Mouse (Mus musculus): ENCODE data around the gene Gm10490.
"Not testable (repeated sequence)": the region's sequence is repeated elsewhere in the genome, so short reads cannot be mapped to it uniquely, and the experiment has no call there.

Gene Gm10490

DNA sequence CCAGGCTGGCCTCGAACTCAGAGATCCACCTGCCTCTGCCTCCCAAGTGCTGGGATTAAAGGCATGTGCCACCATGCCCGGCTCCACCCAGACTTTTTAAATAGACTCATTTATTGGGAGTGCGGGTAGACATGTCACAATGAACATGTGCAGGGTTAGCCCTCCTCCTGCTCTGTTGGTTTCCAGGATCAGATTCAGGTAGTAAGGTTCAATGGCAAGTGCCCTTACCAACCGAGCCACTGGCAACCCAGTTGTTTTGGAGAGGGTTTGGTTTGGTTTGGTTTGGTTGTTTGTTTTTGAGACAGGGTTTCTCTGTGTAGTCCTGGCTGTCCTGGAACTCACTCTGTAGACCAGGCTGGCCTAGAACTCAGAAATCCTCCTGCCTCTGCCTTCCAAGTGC lies at the start of gene Gm10490:
TSS of gene Gm10490 (plus strand) at position 301 of the 400 bp plus-strand sequence.
- not testable (repeated sequence) for DNase-seq (ENCODE audit: low spot score)

DNA sequence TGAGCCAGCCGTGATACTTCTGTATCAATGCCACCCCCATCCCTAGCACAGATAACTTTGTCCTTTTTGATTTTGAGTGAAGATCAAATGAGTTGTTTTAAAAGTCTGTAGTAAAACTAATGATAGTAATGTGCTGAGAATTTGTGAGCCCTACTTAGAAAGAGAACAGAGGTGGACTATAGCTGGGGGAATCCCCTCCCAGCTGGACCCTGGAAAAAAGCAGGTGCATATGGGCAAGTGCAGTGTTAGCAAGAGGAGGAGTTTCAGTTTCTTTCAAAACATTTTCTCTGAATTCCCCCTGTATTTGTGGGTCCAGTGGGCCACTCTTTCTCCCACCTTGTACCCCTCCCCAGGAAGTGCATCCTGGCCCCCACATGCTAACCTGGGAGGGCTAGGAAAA lies 46.2 kb upstream of the Gm10490 start:
- no peak for DNase-seq (ENCODE audit: low spot score)

DNA sequence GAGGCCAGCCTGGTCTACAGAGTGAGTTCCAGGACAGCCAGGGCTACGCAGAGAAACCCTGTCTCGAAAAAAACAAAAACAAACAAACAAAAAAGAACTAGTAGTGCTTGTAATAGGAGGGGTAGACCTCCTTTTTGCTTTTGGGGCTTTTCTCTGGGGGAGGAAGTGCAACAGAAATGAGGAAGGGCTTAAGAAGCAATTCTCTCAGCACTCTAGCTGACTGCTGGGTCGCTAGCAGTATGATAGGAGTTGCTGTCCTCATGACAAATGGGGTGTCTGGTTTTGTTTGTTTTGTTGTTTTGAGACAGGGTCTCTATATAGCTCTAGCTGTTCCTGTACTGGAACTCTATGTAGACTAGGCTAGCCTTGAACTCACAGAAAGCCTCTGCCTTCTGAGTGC lies 44.8 kb upstream of the Gm10490 start:
- DNase-seq (ENCODE audit: low spot score) = no peak

DNA sequence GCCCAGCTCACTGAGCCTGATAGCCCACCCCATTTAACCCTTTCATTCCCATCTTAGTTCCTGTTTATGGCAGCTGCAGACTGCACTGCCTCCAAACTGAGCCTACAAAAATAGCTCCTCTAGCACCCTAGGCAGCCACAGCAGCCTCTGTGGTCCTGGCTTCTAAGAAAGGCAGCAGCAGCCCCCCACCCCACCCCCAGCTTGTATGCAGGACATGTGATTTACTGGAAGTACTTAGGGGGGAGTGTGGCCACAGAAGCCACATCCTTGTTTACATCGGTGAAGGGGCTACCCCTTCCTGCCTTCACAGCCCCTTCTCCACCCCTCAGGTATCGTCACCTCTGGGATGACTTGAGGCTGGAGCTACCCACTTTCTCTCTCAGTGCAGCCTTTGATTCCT lies 44.0 kb upstream of the Gm10490 start:
- no peak for DNase-seq (ENCODE audit: low spot score)

DNA sequence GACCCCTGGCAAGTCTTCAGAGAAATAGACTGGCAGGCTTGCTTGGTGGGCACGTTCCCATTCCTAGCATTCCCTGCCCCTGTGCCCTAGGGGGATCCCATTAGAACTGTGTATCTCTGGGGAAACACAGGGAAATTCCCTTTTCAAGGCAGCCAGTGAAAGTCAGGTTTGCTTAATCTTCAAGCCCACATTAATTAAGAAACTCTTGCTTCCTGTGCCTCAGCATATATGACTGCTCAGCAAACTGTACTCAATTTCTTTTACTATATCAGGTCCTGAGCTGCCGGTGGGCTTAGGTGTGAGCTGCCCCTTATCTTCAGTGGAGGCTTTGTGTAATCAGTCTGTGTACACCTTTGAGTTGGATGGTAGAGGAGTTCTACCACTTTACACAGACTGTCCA lies 43.6 kb upstream of the Gm10490 start:
- no peak for DNase-seq (ENCODE audit: low spot score)

DNA sequence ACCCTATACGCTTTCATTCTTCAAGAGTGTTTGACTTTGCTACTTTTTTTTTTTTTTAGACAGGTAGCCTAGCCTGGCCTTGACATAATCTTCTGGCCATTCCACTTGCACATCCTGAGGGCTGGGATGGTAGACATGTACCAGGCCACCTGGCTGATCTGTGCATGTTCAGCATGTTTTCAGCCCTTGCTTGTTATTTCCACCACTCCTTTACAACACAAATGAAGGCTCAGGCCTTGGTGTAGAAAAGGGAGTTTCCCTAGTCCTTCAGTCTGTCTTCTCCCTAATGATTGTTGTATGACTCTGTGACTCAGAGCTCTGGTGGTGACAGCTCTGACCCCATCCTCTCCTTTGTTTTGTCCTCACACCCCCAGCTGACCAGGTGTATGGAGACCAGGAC lies 42.2 kb upstream of the Gm10490 start:
- no peak for DNase-seq (ENCODE audit: low spot score)

DNA sequence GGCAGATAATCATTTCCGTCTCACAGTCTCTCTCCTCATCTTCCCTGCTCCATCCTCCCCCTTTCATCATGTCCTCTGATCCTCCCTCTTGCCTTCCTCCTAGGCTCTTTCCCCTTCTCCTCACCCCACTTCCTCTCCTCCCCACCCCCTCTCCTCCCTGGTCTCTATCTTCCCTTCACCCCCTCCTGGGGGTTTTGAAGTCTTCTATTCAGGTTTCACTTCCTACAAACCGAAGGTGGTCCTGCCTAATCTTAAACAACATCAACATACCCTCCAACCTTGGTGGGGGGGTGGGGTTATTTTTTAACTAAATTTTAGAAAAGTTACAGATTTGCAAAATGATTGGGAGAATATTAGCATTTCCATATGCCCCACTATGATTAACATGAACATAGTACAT lies 40.8 kb upstream of the Gm10490 start:
- DNase-seq (ENCODE audit: low spot score) = no peak

DNA sequence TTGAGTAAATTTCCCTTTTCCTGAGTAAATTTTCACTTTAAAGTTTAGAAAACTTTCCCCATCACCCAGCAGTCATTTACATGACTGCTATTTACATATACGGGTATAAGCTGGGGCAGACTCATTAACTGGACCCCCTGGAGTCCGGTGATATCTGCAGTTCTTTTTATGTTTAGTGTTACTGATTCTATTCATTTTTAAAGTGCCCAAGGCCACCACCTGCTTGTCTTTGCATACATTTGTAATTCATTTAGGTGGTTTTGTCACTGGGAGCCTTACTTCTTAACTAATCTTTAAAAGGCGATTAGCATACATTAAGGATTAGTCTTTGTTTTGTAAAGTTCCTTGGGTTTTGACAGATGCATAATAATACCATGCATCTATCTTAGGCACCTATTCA lies 39.5 kb upstream of the Gm10490 start:
- DNase-seq (ENCODE audit: low spot score) = no peak

DNA sequence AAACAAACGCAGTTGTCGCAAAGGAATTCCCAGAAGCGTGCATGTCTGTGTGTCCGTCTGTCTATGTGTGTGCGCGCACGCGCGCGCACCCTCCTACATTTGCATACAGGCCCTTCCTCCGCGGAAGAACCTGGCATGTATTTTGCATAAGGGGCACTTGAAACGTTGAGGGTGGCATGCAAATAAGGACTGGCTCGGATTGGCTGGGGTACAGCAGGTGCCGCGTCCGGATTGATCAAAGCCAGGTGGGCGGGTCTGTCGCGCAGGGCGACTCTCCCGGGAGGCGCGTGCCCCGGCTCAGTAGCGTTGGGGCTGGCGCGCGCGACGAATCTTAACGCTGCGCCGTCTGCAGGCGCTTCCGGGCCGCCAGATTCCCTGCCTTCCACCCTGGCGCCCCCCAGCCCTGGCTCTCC lies 31.3 kb upstream of the Gm10490 start, which contains the start of gene Pim2:
TSS of gene Pim2 (plus strand) at position 256 of the 413 bp plus-strand sequence.
- DNase-seq (ENCODE audit: low spot score) = no peak

DNA sequence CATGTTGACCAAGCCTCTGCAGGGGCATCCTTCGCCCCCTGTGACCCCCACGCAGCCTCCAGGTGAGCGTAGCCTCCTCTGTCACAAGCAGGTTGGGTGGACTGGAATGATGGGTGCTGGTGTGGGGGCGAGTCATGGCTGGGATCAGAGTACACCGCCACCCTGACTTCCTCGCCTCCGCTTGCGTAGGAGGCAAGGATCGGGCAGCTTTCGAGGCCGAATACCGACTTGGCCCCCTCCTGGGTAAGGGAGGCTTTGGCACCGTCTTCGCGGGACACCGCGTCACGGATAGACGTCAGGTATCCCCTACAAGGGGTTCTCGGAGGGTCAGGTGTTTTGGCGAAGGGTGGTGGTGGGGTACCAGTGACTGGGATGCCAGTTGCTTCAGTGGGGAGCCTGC lies 30.8 kb upstream of the Gm10490 start:
- no peak for DNase-seq (ENCODE audit: low spot score)

DNA sequence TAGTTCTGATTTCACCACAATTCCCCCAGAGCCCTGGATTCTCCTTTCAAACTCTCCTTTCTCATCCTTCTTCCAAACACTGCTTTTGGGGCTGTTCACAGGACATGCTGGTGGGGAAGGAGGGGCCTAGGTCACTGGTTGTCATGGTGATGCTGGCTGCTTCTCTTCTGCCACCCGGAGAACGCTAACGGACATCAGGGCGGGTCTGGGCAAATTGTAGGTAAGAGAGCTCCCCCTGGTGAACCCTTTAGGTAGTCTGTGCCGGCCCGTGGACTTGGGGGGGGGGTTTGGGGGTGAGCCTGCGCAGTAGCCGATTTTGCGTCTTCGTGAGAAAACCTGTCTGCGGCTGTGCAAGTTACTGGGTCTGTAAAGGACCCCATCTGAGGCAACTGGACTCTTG lies 29.5 kb upstream of the Gm10490 start:
- no peak for DNase-seq (ENCODE audit: low spot score)

DNA sequence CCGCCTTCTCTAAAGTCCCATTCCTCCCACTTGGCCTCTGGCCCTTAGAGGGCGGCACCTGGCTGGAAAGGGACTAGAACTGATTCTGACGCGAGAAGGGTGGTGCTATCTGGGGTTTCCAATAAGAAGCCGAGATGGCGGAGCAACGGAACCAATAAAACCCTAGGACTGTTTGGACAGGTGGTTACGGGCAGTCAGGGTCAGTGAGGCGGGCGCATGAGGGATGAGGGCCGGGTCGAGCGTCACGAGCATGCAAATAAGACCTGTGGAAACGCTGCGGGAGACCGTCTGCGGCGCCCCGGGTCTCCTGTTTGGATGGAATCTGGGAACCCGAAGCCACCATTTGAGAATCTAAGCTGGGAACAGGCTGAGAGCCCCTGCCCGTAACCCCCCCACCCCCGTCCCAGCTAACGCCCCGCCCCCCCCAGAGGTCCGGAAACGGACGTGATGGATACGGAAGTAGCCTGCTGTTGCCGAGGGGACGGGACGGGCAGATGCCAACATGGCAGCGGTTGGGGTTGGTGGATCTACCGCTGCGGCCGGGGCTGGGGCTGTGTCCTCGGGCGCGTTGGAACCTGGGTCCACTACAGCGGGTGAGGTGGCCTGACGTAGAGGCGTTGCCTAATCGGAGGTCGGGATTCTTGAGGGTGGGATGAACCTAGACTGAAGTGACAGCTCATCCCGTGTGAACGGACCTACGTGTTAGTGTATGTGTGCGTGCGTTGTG lies 25.3 kb upstream of the Gm10490 start, which contains the start of gene Slc35a2:
TSS of gene Slc35a2 (plus strand) at position 188 of the 727 bp plus-strand sequence.
- DNase-seq (ENCODE audit: low spot score) = peak; percentile 33

DNA sequence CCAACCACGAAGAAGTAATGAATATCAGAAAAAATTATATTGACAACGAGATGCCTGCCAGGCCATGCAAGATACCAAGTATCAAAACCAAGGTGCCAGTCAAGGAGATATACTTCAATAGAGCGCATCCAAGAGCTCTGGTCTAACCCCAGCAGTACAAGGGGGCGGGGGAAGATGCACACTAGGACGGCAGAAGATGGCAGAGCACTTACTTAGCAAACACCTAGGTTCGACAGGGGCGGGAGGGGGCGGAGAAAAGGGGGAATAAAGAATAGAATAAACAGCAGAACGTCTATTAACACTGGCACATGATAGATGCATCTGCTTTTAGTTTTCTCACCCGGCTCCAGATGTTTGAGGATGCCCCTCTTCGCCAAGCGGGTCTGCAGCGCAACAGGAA lies 11.1 kb upstream of the Gm10490 start:
- no peak for DNase-seq (ENCODE audit: low spot score)

DNA sequence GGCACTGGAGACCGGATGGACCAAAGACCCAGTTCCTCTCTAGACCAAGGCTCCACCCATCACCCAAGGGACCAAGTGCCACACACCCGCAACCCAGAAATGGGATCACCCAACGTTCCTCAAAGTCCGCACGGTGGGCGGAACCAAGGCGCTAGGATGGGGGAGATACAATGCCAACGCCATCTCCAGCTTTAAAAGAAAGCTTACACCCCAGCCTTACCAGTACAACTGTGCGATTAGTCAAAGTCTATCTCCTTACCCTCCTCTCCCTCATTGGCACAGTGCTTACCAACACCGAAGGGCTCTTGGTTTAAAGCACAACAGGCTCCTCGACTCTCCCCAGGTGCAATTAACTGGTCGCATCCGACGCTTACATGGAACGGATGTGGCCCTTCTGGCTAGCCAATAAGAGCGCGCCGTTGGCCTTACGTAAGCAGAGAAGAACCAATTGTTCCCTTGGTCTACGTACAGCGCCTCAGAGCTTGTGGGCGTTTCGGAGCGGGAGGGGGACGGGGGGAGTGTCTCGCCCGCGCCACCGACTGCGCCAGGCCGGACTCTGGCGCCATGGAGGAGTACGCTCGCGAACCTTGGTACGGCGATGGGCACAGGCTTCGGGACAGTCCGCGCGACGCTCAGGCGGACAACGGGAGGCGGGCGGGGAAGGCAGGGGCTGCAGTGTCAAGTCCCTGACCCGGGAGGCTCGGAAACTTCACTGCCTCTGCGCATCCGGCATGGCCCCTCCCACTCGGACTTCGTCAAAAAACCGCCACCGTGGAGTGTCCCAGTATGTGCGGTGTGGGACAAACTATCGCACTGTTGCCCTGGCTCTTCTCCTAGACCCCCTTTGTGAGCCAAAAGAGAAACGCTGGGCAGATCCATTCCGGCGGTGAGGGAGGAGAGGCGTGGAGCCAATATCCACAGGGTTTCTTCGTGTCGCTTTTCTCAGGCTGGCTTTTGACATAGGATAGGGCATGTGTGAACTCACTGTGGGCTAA lies 10.2 kb upstream of the Gm10490 start, which contains the start of the genes Pqbp1 and Timm17b:
TSS of gene Pqbp1 (minus strand) at position 390 of the 995 bp plus-strand sequence.
TSS of gene Timm17b (plus strand) at position 478 of the 995 bp plus-strand sequence.
- peak; percentile 37 for DNase-seq (ENCODE audit: low spot score)

DNA sequence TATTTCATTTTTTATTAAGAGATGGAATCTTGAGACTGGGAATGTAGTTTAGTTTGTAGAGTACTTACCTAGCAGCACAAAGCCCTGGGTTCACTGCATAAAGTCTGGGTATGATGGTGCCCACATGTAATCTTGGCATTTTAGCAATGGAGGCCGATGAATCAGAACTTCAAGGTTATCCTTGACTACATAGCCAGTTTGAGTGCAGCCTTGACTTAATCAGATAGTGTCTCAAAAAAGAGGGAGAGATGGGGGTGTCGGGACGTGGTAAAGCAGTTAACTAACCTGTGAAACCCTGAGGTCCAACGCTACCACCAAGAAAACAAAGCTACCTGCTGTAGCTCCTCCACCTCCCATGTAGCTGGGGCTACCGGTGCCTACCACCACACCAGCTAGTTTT lies 4.9 kb upstream of the Gm10490 start:
- DNase-seq (ENCODE audit: low spot score) = no peak

DNA sequence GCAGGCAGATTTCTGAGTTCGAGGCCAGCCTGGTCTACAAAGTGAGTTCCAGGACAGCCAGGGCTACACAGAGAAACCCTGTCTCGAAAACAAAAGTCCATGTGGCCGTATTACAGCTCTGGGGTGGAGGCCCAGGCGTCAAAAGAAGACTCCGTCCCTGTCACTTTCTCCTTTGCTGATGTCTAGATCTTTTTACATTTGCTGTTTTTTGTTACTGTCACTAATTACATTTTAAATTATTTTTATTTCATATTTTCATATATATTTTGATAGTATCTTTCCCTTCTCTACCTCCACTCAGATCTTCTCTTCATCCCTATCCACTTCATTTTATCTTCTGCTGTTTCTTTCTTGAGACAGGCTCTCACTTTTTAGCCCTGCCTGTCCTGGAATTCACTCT lies 1.6 kb upstream of the Gm10490 start, which contains the start of gene Gm10491:
TSS of gene Gm10491 (minus strand) at position 101 of the 400 bp plus-strand sequence.
- DNase-seq (ENCODE audit: low spot score) = no peak

DNA sequence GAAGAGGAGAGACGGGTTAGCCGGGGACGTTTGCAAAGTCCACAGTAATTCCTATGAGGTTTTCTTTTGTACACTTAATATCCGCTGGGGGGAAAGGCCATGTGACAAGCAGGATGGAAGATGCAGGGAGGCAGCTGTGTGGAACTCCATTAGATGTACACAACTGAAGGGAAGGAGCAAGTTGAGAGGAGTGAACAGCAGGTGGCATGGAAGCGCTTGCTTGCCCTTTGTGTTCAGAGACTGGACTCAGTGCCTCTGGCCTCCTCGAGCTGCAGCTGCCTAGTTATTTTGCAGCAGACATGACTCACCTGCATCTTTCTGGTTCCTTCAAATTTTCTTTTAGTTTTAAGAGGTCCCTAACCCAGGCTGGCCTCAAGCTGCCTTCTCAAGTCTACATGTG lies 1.1 kb downstream of the Gm10490 start:
- no peak for DNase-seq (ENCODE audit: low spot score)

DNA sequence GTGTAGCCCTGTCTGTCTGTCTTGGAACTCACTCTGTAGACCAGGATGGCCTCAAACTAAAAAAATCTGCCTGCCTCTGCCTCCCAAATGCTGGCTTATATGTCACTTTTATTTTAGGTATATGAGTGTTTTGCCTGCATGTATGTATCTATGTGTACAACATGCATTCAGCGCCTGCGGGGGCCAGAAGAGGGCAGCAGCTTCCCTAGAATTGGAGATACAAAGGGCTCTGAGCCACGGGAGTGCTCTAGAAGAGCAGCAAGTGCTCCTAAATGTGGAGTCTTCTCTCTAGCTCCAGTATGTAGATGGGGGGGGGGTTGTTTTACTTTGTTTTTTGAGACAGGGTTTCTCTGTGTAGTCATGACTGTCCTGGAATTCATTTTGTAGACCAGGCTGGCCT lies 6.3 kb downstream of the Gm10490 start:
- DNase-seq (ENCODE audit: low spot score) = not testable (repeated sequence)

DNA sequence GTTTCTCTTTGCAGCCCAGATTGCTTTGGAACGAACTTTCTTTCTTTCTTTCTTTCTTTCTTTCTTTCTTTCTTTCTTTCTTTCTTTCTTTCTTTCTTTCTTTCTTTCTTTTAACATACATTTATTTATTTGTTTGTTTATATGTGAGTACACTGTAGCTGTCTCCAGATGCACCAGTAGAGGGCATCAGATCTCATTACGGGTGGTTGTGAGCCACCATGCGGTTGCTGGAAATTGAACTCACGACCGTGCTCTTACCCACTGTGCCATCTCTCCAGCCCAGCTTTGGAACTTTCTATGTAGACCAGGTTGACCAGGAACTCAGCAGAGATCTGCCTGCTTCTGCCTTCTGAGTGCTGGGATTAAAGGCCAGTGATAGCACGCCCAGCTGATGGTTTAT lies 8.6 kb downstream of the Gm10490 start:
- not testable (repeated sequence) for DNase-seq (ENCODE audit: low spot score)

DNA sequence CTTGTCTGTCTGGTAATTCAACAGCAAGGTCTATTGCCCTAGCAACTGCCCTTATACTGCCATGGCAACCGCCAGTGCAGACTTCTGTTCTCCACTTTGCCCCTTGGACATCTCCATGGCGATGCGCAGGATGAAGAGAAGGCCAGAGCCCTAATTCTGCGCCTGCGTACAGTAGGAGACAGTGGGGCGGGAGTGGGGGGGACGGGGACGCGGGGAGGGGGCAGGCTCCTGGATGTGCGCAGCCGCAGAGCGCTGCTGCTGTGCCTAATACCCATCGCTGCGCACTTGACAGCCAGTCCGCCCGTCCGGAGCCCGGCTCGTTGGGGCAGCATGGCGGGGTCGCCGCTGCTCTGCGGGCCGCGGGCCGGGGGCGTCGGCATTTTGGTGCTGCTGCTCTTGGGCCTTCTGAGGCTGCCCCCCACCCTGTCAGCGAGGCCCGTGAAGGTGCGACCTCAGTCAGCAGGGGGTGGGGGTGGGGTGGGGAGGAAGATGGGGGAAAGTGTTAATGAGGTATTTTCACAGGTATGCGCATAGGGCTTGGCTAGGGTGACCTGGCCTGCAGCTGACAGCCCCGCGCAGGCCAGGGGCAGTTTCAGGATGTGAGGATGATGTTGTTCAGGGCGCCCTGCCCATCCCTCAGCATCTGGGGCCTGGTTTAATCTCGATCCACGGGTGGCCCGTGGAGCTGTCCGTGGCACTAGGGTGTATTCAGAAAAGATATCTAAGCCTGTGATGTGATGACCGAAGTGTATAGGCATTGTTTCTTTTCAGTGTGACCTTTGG lies 10.4 kb downstream of the Gm10490 start, which contains the start of gene Pcsk1n:
TSS of gene Pcsk1n (plus strand) at position 222 of the 783 bp plus-strand sequence.
- DNase-seq (ENCODE audit: low spot score) = no peak

DNA sequence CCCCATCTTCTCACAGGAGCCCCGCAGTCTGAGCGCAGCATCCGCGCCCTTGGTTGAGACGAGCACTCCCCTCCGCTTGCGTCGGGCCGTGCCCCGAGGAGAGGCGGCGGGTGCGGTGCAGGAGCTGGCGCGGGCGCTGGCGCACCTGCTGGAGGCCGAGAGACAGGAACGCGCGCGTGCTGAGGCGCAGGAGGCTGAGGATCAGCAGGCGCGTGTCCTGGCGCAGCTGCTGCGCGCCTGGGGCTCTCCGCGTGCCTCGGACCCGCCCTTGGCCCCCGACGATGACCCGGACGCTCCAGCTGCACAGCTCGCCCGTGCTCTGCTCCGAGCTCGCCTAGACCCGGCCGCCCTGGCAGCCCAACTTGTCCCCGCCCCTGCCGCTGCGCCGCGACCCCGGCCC lies 12.7 kb downstream of the Gm10490 start:
- no peak for DNase-seq (ENCODE audit: low spot score)

DNA sequence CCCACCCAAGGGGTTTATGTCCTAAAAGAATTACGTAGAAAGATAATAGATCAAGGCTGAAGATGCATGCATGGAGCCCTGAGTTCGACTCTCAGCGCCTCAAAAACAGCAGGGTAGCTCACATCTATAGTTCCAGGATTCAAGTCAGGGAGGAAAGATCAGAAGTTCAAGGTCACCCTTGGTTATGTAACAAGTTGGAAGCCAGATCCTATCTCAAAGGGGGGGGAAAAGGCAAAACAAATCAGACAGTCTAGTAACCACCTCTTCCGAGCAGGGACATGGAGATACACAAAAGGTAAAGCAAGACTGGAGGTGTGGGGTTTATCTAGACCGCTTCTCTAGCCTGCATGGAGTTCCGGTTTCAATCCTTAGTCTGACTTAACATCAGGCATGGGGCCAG lies 16.9 kb downstream of the Gm10490 start:
- DNase-seq (ENCODE audit: low spot score) = no peak
